Mouse (Mus musculus) kidney, adult 18-20 months (tissue): ENCODE data around the gene Prss8.
A peak's percentile ranks its signal among the peaks of the same experiment; 100 is the strongest.

Source experiments
- DNase-seq: peaks from one replicate; pipeline ENCODE4 v3.0.0; 2021

Gene Prss8

DNA sequence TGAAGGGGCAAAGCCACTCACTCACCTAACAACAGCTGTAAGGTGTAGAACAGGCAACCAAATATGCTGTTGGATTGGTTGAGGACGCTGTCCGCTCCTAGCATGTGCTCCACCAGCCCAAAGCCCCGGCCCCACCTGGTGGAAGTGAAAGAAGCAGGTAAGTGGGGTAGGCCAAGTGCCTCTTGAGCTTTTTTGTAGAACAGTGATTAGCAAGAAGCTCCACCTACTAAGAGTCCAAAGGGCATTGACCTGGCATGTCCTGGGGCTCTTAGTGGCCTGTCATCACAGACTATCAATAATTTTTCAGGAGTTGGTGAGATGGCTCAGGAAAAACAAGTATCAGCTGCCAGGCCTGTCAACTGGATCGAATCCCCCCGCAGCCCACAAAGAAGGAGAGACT lies 35.4 kb downstream of the Prss8 start:
- peak; percentile 32 for DNase-seq

DNA sequence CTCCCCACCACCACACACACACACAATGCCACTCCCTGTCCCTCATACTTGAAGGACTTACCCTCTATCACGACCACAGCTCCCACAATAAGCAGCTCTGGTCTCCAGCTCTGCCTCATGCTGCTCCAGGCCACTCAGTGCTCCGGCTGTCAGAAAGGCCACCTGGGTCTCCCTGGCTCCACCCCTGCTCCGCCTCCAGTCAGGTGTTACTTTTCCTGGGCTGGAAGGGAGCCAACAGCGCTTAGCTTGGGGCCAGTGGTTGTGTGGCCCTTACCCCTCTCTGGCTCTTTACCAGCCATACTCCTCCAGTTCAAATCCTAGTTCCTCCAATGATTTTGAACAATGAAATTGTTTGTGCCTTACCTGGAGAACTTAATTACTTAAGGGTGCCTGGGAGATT lies 39.1 kb downstream of the Prss8 start, which contains the start of gene Prss53:
Gene Prss53, minus strand, starts transcription at position 173 of the 400 bp plus-strand sequence.
- peak; percentile 77 for DNase-seq

DNA sequence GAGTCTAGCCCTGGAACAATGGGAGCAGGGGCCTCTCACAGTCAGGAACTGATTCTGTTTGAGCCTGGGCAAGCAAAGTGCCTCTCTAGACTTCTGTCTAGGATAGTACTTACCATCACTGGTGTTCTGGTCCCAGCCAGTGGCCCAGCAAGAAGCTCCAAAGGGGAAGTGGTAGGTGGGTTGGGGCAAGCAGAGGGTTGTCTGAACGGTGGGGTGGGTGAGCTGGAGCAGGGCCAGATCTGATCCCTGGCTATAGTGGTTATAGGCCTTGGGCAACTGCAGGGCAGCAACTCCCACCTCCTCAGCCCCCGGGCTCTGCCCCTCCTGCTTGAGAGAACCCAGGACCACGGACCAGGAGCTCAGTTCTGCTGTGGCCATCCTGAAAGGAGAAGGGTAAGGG lies 41.1 kb downstream of the Prss8 start:
- DNase-seq: no peak

DNA sequence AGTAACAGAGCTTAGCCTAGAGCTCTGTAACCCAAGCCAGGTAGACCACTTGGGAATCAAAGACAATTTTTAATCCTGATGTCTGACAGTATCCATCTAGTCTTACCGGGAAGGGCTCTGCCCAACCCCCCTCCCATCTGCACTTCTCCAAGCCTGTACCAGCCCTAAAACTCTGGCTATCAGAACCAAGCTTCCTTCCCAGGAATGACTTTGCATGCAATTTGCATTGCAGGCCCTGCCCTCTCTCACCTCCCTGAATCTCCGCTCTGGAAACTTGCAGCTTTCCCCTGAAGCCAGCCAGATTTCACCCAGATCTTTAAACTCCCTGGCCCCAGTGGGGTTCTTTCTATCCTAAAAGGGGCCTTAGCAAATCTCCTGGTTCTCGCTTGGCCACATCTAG lies 42.1 kb downstream of the Prss8 start:
- no peak for DNase-seq

DNA sequence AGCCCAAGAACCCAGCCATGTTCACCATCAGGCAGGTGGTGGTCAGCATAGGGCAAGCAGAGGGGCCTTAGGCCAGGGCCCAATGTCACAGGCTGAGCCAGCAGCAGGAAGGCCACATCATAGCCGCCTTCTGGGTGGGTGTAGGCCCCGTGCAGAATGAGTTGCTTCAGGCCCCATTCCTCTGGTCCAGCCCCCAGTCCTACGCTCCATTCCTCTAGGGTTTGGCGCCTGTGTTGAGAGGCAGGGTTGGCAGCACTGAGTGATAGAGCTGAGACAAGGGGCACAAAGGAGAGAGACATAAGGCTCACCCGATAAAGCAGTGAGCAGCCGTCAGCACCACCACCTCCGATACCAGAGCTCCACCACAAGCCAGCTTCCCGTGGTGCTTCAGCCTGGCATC lies 42.7 kb downstream of the Prss8 start:
- no peak for DNase-seq

DNA sequence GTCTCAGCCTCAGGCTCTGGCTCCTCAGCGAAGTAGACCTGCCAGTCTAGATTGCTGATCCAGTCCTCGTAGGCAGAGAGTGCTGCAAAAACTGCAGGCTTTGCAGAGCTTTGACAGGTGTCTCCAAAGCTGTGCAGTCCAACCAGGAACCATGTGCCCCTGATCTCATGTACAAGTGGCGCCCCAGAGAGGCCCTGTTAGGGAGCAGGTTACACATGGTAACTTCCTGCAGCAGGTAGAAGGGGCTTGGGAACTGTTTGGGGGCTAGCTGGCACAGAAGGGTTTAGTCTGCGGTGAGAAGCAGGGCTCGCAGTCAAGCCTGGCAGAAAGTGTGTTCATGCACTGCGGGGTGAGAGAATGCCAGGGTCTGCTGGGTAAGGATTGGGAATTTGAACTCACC lies 43.4 kb downstream of the Prss8 start:
- DNase-seq: no peak

DNA sequence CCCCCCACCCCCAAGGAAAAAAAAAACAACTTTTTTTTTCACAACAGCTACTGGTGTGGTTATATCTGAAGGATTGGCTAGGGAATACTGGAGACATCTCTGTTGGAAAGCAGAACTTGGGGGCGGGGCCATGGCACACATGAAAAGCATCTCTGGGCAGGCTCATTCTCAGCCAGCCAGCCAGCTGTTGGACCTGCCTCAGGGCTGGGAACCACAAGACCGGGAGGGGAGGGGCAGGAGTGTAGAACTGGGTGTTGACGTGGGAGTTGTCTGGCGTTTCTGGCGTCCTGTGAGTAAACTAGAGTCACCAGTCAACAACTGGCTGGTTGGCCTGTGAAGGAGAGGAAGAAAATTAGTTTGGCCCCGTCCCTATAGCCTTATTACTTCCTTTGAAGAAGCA lies 44.0 kb downstream of the Prss8 start:
- no peak for DNase-seq

DNA sequence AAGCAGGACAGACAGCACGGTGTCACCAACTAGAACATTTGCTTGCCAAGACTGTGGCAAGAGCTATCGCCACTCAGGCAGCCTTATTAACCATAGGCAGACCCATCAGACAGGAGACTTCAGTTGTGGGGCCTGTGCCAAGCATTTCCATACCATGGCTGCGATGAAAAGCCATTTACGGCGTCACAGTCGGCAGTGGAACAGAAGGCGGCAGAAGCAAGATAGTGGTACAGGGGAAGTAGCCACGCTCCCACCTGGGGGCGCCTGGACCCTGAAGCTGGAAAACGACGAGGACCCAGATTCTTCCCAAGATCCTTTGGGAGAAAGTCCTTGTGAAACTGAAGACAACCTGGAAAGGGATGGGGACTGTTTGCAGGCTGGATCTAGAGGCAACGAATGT lies 49.5 kb downstream of the Prss8 start:
- no peak for DNase-seq

DNA sequence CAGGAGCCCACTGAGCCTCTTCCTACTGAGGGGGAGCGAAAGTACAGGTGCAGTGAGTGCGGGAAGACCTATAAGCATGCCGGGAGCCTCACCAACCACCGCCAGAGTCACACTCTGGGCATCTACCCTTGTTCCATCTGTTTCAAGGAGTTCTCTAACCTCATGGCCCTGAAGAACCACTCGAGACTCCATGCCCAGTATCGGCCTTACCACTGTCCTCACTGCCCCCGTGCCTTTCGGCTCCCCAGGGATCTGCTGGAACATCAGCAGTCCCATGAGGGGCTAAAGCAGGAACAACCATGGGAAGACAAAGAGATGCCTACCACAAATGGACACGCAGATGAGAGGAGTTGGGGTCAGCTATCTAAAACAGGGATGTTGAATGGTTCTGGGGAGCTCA lies 50.6 kb downstream of the Prss8 start:
- no peak for DNase-seq

DNA sequence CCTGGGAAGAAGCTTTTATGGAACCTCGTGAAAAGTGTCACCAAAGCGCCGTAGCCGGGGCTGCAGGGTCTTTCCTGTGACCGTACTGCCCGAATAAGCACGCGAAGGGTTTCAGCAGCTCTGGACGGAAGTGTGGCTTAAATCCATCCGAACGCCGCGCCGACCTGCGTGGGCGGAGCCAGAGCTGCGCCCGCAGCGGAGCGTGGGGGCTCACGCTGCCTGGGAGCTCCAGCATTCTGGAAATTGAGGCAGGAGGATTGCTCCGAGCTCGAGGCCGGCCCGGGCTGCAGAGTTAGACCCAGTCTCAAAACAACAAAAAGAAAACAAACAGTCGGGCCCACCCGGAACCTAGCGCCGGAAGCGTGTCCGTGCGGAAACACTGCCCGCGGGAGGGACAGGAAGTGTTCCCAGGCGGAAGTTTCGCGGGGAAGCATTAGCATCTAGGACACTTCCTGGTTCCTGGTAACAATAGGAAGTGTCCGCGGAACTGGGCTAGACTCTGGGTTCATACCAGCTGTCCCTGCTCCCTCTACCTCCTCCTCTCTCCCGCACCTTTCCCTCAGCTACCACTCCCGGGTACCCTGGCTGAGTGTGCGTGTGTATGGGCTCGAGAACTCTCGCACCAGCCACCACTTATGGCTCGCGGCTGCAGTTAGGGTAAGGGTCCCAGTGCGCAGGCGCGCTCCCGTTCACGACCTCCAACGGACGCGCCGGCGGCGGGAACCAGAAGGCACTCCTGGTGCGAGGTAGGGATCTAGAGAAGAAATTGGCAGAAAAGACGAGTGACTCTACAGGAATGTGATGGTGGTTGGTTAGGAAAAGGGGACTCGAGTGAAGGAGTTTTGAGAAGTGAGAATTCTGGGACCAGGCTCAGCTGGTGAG lies 53.2 kb downstream of the Prss8 start, which contains the start of gene Zfp668:
Gene Zfp668, minus strand, starts transcription at position 362 of the 882 bp plus-strand sequence.
- DNase-seq: peak; percentile 93

DNA sequence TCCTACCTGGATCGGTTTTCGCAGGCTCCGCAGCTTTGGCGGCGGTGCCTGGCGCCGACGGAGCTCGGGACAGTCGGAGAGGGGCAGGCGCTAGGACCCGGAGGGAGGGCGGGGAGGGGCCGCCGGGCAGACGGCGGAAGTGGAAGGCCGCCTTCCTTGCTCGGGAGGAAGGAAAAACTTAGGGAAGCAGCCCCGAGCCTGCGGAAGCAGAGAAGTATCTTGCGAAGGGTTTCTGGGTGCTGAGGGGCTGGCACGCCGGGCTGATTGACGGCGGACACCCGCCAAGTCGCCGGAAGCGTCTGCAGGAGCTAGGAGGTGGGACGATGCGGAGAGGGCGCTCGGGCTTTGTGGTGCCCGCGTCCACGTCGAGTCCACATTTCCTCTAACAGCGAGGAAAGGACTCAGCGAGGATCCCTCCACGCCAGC lies 53.9 kb downstream of the Prss8 start, which contains the start of gene Zfp646:
Gene Zfp646, plus strand, starts transcription at position 181 of the 426 bp plus-strand sequence.
- peak; percentile 83 for DNase-seq
